8 mouse cellular contexts compared by ENCODE assay signal in the genomic region with DNA sequence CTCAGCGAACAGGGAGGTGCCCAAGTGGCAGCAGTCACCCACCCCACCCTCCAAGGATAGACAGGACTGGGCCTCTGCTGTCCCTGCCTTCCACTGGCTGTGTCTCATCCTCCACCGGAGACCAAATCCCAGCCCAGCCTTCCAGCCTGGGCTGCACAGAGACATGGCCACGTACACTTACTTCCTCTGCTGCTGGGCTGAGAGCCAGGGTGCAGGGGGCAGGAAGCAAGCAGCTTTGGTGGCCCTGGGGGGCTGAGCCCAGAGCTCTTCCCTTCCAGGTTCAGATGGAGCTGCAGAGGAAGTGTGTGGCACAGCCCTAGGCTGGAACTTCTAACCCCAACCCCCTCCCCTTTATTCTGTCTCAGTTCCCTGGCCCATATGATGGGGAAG. TPM values are rescaled to one million over a fixed set of nuclear protein-coding genes. Genes with fewer than 3 reads are reported as not detected.
DNase-seq lines count a peak whose midpoint lies in the region; ATAC-seq and TF ChIP-seq lines count a peak whose summit lies in the region.

No protein-coding gene starts in this region.

- peaks cover 14% of the 10 kb centered on the region for H3K27me3 ChIP-seq in lung, embryonic 14.5 days (ENCODE audit: insufficient read depth, low read length)

- 37% methylated on average over 3 of the region's 3 CpGs for WGBS in lung, embryonic 14.5 days

- DNase-seq in gastrocnemius, adult 2 months = peak; percentile 59
- no peak for DNase-seq in gastrocnemius, adult 8-10 months (ENCODE audit: low spot score in 2 of 2)
- DNase-seq in kidney, adult 11 months = peak; percentile 46
- peak; percentile 83 for DNase-seq in lung, embryonic 14.5 days
- DNase-seq in T-cell, adult 2 months (ENCODE audit: low spot score) = no peak
- DNase-seq in layer of hippocampus, postnatal 25 days (ENCODE audit: extremely low spot score in 1 of 2, low spot score in 1 of 2) = no peak
- no peak for DNase-seq in left cerebral cortex, adult 11 months (ENCODE audit: low spot score)

- no peak overlapping the region for H3K4me3 ChIP-seq in gastrocnemius, adult 2 months
- no peak overlapping the region for H3K4me3 ChIP-seq in lung, embryonic 14.5 days (ENCODE audit: low read depth, low read length)

- peaks cover 24% of the 10 kb centered on the region for H3K4me1 ChIP-seq in lung, embryonic 14.5 days (ENCODE audit: insufficient read depth)

- H3K4me2 ChIP-seq in lung, embryonic 14.5 days = no peak overlapping the region

- intact Hi-C loops in gastrocnemius, adult 2 months (cut with DNase I) = loop anchor here (10.0 kb wide), 2 partner anchors 166 to 356 kb away; no protein-coding TSS in a partner anchor

- no peak for TF ChIP-seq CTCF in gastrocnemius, adult 2 months (IDR thresholded peaks at IDR 0.05)
- no peak for TF ChIP-seq CTCF in lung, embryonic 14.5 days (IDR thresholded peaks at IDR 0.05; ENCODE audit: low read depth)

- peaks cover 32% of the 10 kb centered on the region; the same call in 1 of the 2 replicates for H3K36me3 ChIP-seq in lung, embryonic 14.5 days (ENCODE audit: insufficient read depth)

- peak overlapping the region; percentile 41 for H3K27ac ChIP-seq in gastrocnemius, adult 2 months
- H3K27ac ChIP-seq in lung, embryonic 14.5 days (ENCODE audit: low read depth) = peak overlapping the region; percentile 82

- H3K9me3 ChIP-seq in lung, embryonic 14.5 days (ENCODE audit: low read depth, low read length) = no peaks in the 10 kb centered on the region

- H3K9ac ChIP-seq in lung, embryonic 14.5 days = no peak overlapping the region

- peak; percentile 74 for ATAC-seq in granulocyte monocyte progenitor cell, adult 5-6 weeks (replicated peaks; ENCODE audit: poor library complexity, severe bottlenecking)
- ATAC-seq in lung, embryonic 14.5 days (ENCODE audit: insufficient read depth) = peak; percentile 45

RNA-seq across cellular contexts. Expression of a gene that starts 29.4 kb away (rescaled TPM):
- total RNA-seq in gastrocnemius, adult 2 months (2021) = not detected
- total RNA-seq in gastrocnemius, adult 8-10 months (2022) = not detected
- total RNA-seq in granulocyte monocyte progenitor cell, adult 5-6 weeks (2014; fragmentation: Nextera tagmentation) = not detected in 2 replicates
- not detected in 2 replicates for total RNA-seq in granulocyte monocyte progenitor cell, adult 5-6 weeks (2017)
- not detected in 2 replicates for polyA plus RNA-seq in lung, embryonic 14.5 days (2014; fragmentation: Nextera tagmentation; extraction: Ambion mirVana)
- total RNA-seq in layer of hippocampus, postnatal 25 days (2021) = under 1 TPM; 0.79 to 0.92 TPM

RNA-seq across cellular contexts. Expression of a gene that starts 45.3 kb away (rescaled TPM):
- total RNA-seq in gastrocnemius, adult 2 months (2021) = 10 to 100 TPM; 26.7 to 26.8 TPM
- 10 to 100 TPM; 22.9 to 30.7 (median 25.8) TPM for total RNA-seq in gastrocnemius, adult 8-10 months (2022)
- 42.9 and 43.9 TPM in 2 replicates for total RNA-seq in granulocyte monocyte progenitor cell, adult 5-6 weeks (2014; fragmentation: Nextera tagmentation)
- total RNA-seq in granulocyte monocyte progenitor cell, adult 5-6 weeks (2017) = 66.9 and 67.0 TPM in 2 replicates
- 42.4 and 44.3 TPM in 2 replicates for polyA plus RNA-seq in lung, embryonic 14.5 days (2014; fragmentation: Nextera tagmentation; extraction: Ambion mirVana)
- 10 to 100 TPM; 32.8 to 38.5 TPM for total RNA-seq in layer of hippocampus, postnatal 25 days (2021)

RNA-seq across cellular contexts. Expression of a gene that starts 49.2 kb away (rescaled TPM):
- total RNA-seq in gastrocnemius, adult 2 months (2021) = 1 to 10 TPM; 6.6 to 8.8 TPM
- total RNA-seq in gastrocnemius, adult 8-10 months (2022) = 1 to 10 TPM; 4.7 to 9.2 (median 6.3) TPM
- total RNA-seq in granulocyte monocyte progenitor cell, adult 5-6 weeks (2014; fragmentation: Nextera tagmentation) = 1.7 and 3.4 TPM in 2 replicates
- 5.5 and 7.9 TPM in 2 replicates for total RNA-seq in granulocyte monocyte progenitor cell, adult 5-6 weeks (2017)
- 2.7 and 2.9 TPM in 2 replicates for polyA plus RNA-seq in lung, embryonic 14.5 days (2014; fragmentation: Nextera tagmentation; extraction: Ambion mirVana)
- total RNA-seq in layer of hippocampus, postnatal 25 days (2021) = 10 to 100 TPM; 37.8 to 43.4 TPM

Comparison
In these comparisons a context has a peak if more than half of its experiments do, and no peak if none do; other contexts are left out.
1. DNase-seq: peak in gastrocnemius, adult 2 months (single experiment), kidney, adult 11 months (single experiment) and lung, embryonic 14.5 days (single experiment); none in gastrocnemius, adult 8-10 months (0 of 2), T-cell, adult 2 months (single experiment), layer of hippocampus, postnatal 25 days (0 of 2) and left cerebral cortex, adult 11 months (single experiment).